Mouse (Mus musculus): ENCODE data around the gene Aebp1. TPM values are rescaled to one million over a fixed set of nuclear protein-coding genes. Genes with fewer than 3 reads are reported as not detected.

The Aebp1 gene
- total and polyA plus RNA-seq, 2 experiments from 2014 or later = 24.9 to 33.3 TPM

- Histone ChIP-seq H3K9me3 (ENCODE audit: low read length) (no peaks in the 10 kb centered on the region), H3K36me3 (ENCODE audit: insufficient read depth, low read length) (no peaks in the 10 kb centered on the region), H3K4me3 (ENCODE audit: low read length) (no peak overlapping the region), H3K9ac (replicated peaks; ENCODE audit: low read length) (no peak overlapping the region), H3K4me2 (ENCODE audit: low read depth, low read length) (no peak overlapping the region), H3K27ac (peak overlapping the region; percentile 58; the same call in 1 of the 2 replicates), H3K4me1 (ENCODE audit: insufficient read depth, low read length) (peaks cover 5% of the 10 kb centered on the region), H3K27me3 (ENCODE audit: insufficient read depth, low read length) (no peaks in the 10 kb centered on the region)
- peak; percentile 54 for ATAC-seq
- 45% methylated on average over 8 of the region's 8 CpGs for WGBS
- no peak for TF ChIP-seq CTCF (IDR thresholded peaks at IDR 0.05; ENCODE audit: low read depth)
- peak; percentile 32 for DNase-seq (ENCODE audit: low spot score)
Measured at GRCm38 (mm10) chr11:5892151-5892591, 30.4 kb downstream of the Aebp1 start.

GRCm38 (mm10) chr11:5892810-5893368, 31.1 kb downstream of the Aebp1 start:
- Histone ChIP-seq H3K9ac (replicated peaks; ENCODE audit: low read length) (no peak overlapping the region), H3K4me3 (ENCODE audit: low read length) (no peak overlapping the region), H3K36me3 (ENCODE audit: insufficient read depth, low read length) (no peaks in the 10 kb centered on the region), H3K27me3 (ENCODE audit: insufficient read depth, low read length) (no peaks in the 10 kb centered on the region), H3K9me3 (ENCODE audit: low read length) (no peaks in the 10 kb centered on the region), H3K4me2 (ENCODE audit: low read depth, low read length) (no peak overlapping the region), H3K27ac (peak overlapping the region; percentile 58; the same call in 1 of the 2 replicates), H3K4me1 (ENCODE audit: insufficient read depth, low read length) (peaks cover 5% of the 10 kb centered on the region)
- peak; percentile 16 for DNase-seq (ENCODE audit: low spot score)
- 41% methylated on average over 4 of the region's 4 CpGs for WGBS
- no peak for ATAC-seq
- no peak for TF ChIP-seq CTCF (IDR thresholded peaks at IDR 0.05; ENCODE audit: low read depth)

- 68% methylated on average over 6 of the region's 6 CpGs for whole genome bisulfite sequencing
- Histone ChIP-seq H3K27me3 (ENCODE audit: insufficient read depth, low read length) (no peaks in the 10 kb centered on the region), H3K27ac (no peak overlapping the region), H3K36me3 (ENCODE audit: insufficient read depth, low read length) (no peaks in the 10 kb centered on the region), H3K4me3 (ENCODE audit: low read length) (no peak overlapping the region), H3K4me2 (ENCODE audit: low read depth, low read length) (no peak overlapping the region), H3K4me1 (ENCODE audit: insufficient read depth, low read length) (peaks cover 5% of the 10 kb centered on the region), H3K9me3 (ENCODE audit: low read length) (no peaks in the 10 kb centered on the region), H3K9ac (replicated peaks; ENCODE audit: low read length) (no peak overlapping the region)
- no peak for TF ChIP-seq CTCF (IDR thresholded peaks at IDR 0.05; ENCODE audit: low read depth)
- DNase-seq (ENCODE audit: low spot score) (no peak), ATAC-seq (no peak)
Measured at GRCm38 (mm10) chr11:5893807-5894206, 32.1 kb downstream of the Aebp1 start.

- H3K4me1 ChIP-seq (ENCODE audit: insufficient read depth, low read length) = peaks cover 12% of the 10 kb centered on the region
- H3K27me3 ChIP-seq (ENCODE audit: insufficient read depth, low read length) = no peaks in the 10 kb centered on the region
- no peak overlapping the region for H3K4me2 ChIP-seq (ENCODE audit: low read depth, low read length)
- no peaks in the 10 kb centered on the region for H3K36me3 ChIP-seq (ENCODE audit: insufficient read depth, low read length)
- H3K9ac ChIP-seq (replicated peaks; ENCODE audit: low read length) = no peak overlapping the region
- DNase-seq (ENCODE audit: low spot score) (no peak), ATAC-seq (no peak)
- H3K4me3 ChIP-seq (ENCODE audit: low read length) = no peak overlapping the region
- H3K9me3 ChIP-seq (ENCODE audit: low read length) = no peaks in the 10 kb centered on the region
- 17% methylated on average over 16 of the region's 16 CpGs for WGBS
- H3K27ac ChIP-seq = no peak overlapping the region
- TF ChIP-seq CTCF (IDR thresholded peaks at IDR 0.05; ENCODE audit: low read depth) = no peak
Measured at GRCm38 (mm10) chr11:5897230-5897629, 35.5 kb downstream of the Aebp1 start.

GRCm38 (mm10) chr11:5897839-5898238, 36.1 kb downstream of the Aebp1 start:
- no peaks in the 10 kb centered on the region for H3K9me3 ChIP-seq (ENCODE audit: low read length)
- H3K36me3 ChIP-seq (ENCODE audit: insufficient read depth, low read length) = no peaks in the 10 kb centered on the region
- peaks cover 15% of the 10 kb centered on the region for H3K4me1 ChIP-seq (ENCODE audit: insufficient read depth, low read length)
- H3K9ac ChIP-seq (replicated peaks; ENCODE audit: low read length) = no peak overlapping the region
- WGBS = 25% methylated on average over 10 of the region's 10 CpGs
- no peaks in the 10 kb centered on the region for H3K27me3 ChIP-seq (ENCODE audit: insufficient read depth, low read length)
- TF ChIP-seq CTCF (IDR thresholded peaks at IDR 0.05; ENCODE audit: low read depth) = no peak
- DNase-seq (ENCODE audit: low spot score) = no peak
- H3K27ac ChIP-seq = no peak overlapping the region
- H3K4me3 ChIP-seq (ENCODE audit: low read length) = no peak overlapping the region
- H3K4me2 ChIP-seq (ENCODE audit: low read depth, low read length) = no peak overlapping the region
- no peak for ATAC-seq

- no peaks in the 10 kb centered on the region for H3K27me3 ChIP-seq (ENCODE audit: insufficient read depth, low read length)
- no peak within 1 kb of the TSS for H3K9ac ChIP-seq (replicated peaks; ENCODE audit: low read length)
- H3K4me1 ChIP-seq (ENCODE audit: insufficient read depth, low read length) = peaks cover 15% of the 10 kb centered on the region
- no peak for TF ChIP-seq CTCF (IDR thresholded peaks at IDR 0.05; ENCODE audit: low read depth)
- no peaks in the 10 kb centered on the region for H3K9me3 ChIP-seq (ENCODE audit: low read length)
- WGBS = 68% methylated on average over 5 of the region's 5 CpGs
- H3K36me3 ChIP-seq (ENCODE audit: insufficient read depth, low read length) = no peaks in the 10 kb centered on the region
- H3K4me3 ChIP-seq (ENCODE audit: low read length) = no peak within 1 kb of the TSS
- H3K27ac ChIP-seq = no peak within 1 kb of the TSS
- no peak for DNase-seq (ENCODE audit: low spot score)
- no peak within 1 kb of the TSS for H3K4me2 ChIP-seq (ENCODE audit: low read depth, low read length)
- no peak for ATAC-seq
Measured at GRCm38 (mm10) chr11:5898531-5898930, 36.8 kb downstream of the Aebp1 start, which contains the start of gene Myl7. TSS of gene Myl7 (minus strand) at chr11:5898782.

- Histone ChIP-seq H3K27me3 (ENCODE audit: insufficient read depth, low read length) (no peaks in the 10 kb centered on the region), H3K4me3 (ENCODE audit: low read length) (no peak overlapping the region), H3K4me1 (ENCODE audit: insufficient read depth, low read length) (peaks cover 15% of the 10 kb centered on the region), H3K4me2 (ENCODE audit: low read depth, low read length) (no peak overlapping the region), H3K27ac (no peak overlapping the region), H3K9me3 (ENCODE audit: low read length) (no peaks in the 10 kb centered on the region), H3K9ac (replicated peaks; ENCODE audit: low read length) (no peak overlapping the region), H3K36me3 (ENCODE audit: insufficient read depth, low read length) (no peaks in the 10 kb centered on the region)
- DNase-seq (ENCODE audit: low spot score) (no peak), ATAC-seq (no peak)
- WGBS = 93% methylated on average over 10 of the region's 10 CpGs
- TF ChIP-seq CTCF (IDR thresholded peaks at IDR 0.05; ENCODE audit: low read depth) = no peak
Measured at GRCm38 (mm10) chr11:5899286-5899685, 37.5 kb downstream of the Aebp1 start.
